Mouse (Mus musculus): ENCODE data around the gene Capn7. TPM values are rescaled to one million over a fixed set of nuclear protein-coding genes. Genes with fewer than 3 reads are reported as not detected.

Gene Capn7
- polyA plus RNA-seq, 1 experiment from 2014 or later = 38.5 TPM

- Histone ChIP-seq H3K9me3 (replicated peaks; ENCODE audit: control insufficient read depth, low read length) (no peaks in the 10 kb centered on the region), H3K4me3 (ENCODE audit: low read depth, low read length) (no peak overlapping the region), H3K4me1 (ENCODE audit: control insufficient read depth, insufficient read depth, low read length) (no peaks in the 10 kb centered on the region), H3K4me2 (ENCODE audit: low read depth, low read length) (no peak overlapping the region), H3K27ac (replicated peaks; ENCODE audit: low read depth, low read length) (no peak overlapping the region), H3K27me3 (ENCODE audit: control insufficient read depth, insufficient read depth, low read length) (no peaks in the 10 kb centered on the region), H3K36me3 (replicated peaks; ENCODE audit: control insufficient read depth, insufficient read depth, low read depth, low read length) (no peaks in the 10 kb centered on the region; the same call in none of the 2 replicates), H3K9ac (replicated peaks; ENCODE audit: low read length) (no peak overlapping the region)
- DNase-seq (ENCODE audit: low spot score) (no peak), ATAC-seq (replicated peaks; ENCODE audit: insufficient number of reproducible peaks, low FRiP score, low TSS enrichment, low read depth) (no peak)
- WGBS = 64% methylated on average over 3 of the region's 3 CpGs
Observed at GRCm38 (mm10) chr14:31399271-31399670, 62.8 kb downstream of the Capn7 start.

GRCm38 (mm10) chr14:31400246-31400645, 63.8 kb downstream of the Capn7 start:
- H3K9ac ChIP-seq (replicated peaks; ENCODE audit: low read length) = no peak overlapping the region
- H3K4me3 ChIP-seq (ENCODE audit: low read depth, low read length) = no peak overlapping the region
- no peaks in the 10 kb centered on the region for H3K27me3 ChIP-seq (ENCODE audit: control insufficient read depth, insufficient read depth, low read length)
- 78% methylated on average over 7 of the region's 7 CpGs for WGBS
- no peak overlapping the region for H3K27ac ChIP-seq (replicated peaks; ENCODE audit: low read depth, low read length)
- no peak for DNase-seq (ENCODE audit: low spot score)
- H3K4me2 ChIP-seq (ENCODE audit: low read depth, low read length) = no peak overlapping the region
- H3K4me1 ChIP-seq (ENCODE audit: control insufficient read depth, insufficient read depth, low read length) = no peaks in the 10 kb centered on the region
- no peak for ATAC-seq (replicated peaks; ENCODE audit: insufficient number of reproducible peaks, low FRiP score, low TSS enrichment, low read depth)
- H3K9me3 ChIP-seq (replicated peaks; ENCODE audit: control insufficient read depth, low read length) = no peaks in the 10 kb centered on the region
- no peaks in the 10 kb centered on the region; the same call in 1 of the 2 replicates for H3K36me3 ChIP-seq (replicated peaks; ENCODE audit: control insufficient read depth, insufficient read depth, low read depth, low read length)

GRCm38 (mm10) chr14:31400896-31401295, 64.5 kb downstream of the Capn7 start:
- 88% methylated on average over 11 of the region's 11 CpGs for WGBS
- no peak for DNase-seq (ENCODE audit: low spot score)
- Histone ChIP-seq H3K27me3 (ENCODE audit: control insufficient read depth, insufficient read depth, low read length) (no peaks in the 10 kb centered on the region), H3K4me1 (ENCODE audit: control insufficient read depth, insufficient read depth, low read length) (no peaks in the 10 kb centered on the region), H3K27ac (replicated peaks; ENCODE audit: low read depth, low read length) (no peak overlapping the region), H3K9me3 (replicated peaks; ENCODE audit: control insufficient read depth, low read length) (no peaks in the 10 kb centered on the region), H3K36me3 (replicated peaks; ENCODE audit: control insufficient read depth, insufficient read depth, low read depth, low read length) (no peaks in the 10 kb centered on the region; the same call in 1 of the 2 replicates), H3K4me2 (ENCODE audit: low read depth, low read length) (no peak overlapping the region), H3K4me3 (ENCODE audit: low read depth, low read length) (no peak overlapping the region), H3K9ac (replicated peaks; ENCODE audit: low read length) (no peak overlapping the region)
- ATAC-seq (replicated peaks; ENCODE audit: insufficient number of reproducible peaks, low FRiP score, low TSS enrichment, low read depth) = no peak

GRCm38 (mm10) chr14:31401918-31402427, 65.5 kb downstream of the Capn7 start:
- 73% methylated on average over 6 of the region's 6 CpGs for WGBS

GRCm38 (mm10) chr14:31402693-31403092, 66.3 kb downstream of the Capn7 start:
- Histone ChIP-seq H3K4me1 (ENCODE audit: control insufficient read depth, insufficient read depth, low read length) (no peaks in the 10 kb centered on the region), H3K9me3 (replicated peaks; ENCODE audit: control insufficient read depth, low read length) (no peaks in the 10 kb centered on the region), H3K4me3 (ENCODE audit: low read depth, low read length) (no peak overlapping the region), H3K36me3 (replicated peaks; ENCODE audit: control insufficient read depth, insufficient read depth, low read depth, low read length) (no peaks in the 10 kb centered on the region; the same call in 1 of the 2 replicates), H3K27ac (replicated peaks; ENCODE audit: low read depth, low read length) (no peak overlapping the region), H3K27me3 (ENCODE audit: control insufficient read depth, insufficient read depth, low read length) (no peaks in the 10 kb centered on the region), H3K4me2 (ENCODE audit: low read depth, low read length) (no peak overlapping the region), H3K9ac (replicated peaks; ENCODE audit: low read length) (no peak overlapping the region)
- 84% methylated on average over 5 of the region's 5 CpGs for WGBS
- ATAC-seq (replicated peaks; ENCODE audit: insufficient number of reproducible peaks, low FRiP score, low TSS enrichment, low read depth) = no peak
- no peak for DNase-seq (ENCODE audit: low spot score)

More at GRCm38 (mm10) chr14:31401918-31402427, 65.5 kb downstream of the Capn7 start:
- no peaks in the 10 kb centered on the region for H3K27me3 ChIP-seq (ENCODE audit: control insufficient read depth, insufficient read depth, low read length)
- H3K9ac ChIP-seq (replicated peaks; ENCODE audit: low read length) = no peak overlapping the region
- H3K36me3 ChIP-seq (replicated peaks; ENCODE audit: control insufficient read depth, insufficient read depth, low read depth, low read length) = no peaks in the 10 kb centered on the region; the same call in 1 of the 2 replicates
- DNase-seq (ENCODE audit: low spot score) = no peak
- no peak overlapping the region for H3K4me2 ChIP-seq (ENCODE audit: low read depth, low read length)
- H3K4me3 ChIP-seq (ENCODE audit: low read depth, low read length) = no peak overlapping the region
- H3K27ac ChIP-seq (replicated peaks; ENCODE audit: low read depth, low read length) = no peak overlapping the region
- H3K4me1 ChIP-seq (ENCODE audit: control insufficient read depth, insufficient read depth, low read length) = no peaks in the 10 kb centered on the region
- H3K9me3 ChIP-seq (replicated peaks; ENCODE audit: control insufficient read depth, low read length) = no peaks in the 10 kb centered on the region
- no peak for ATAC-seq (replicated peaks; ENCODE audit: insufficient number of reproducible peaks, low FRiP score, low TSS enrichment, low read depth)

GRCm38 (mm10) chr14:31403556-31403955, 67.1 kb downstream of the Capn7 start:
- Histone ChIP-seq H3K4me2 (ENCODE audit: low read depth, low read length) (no peak overlapping the region), H3K9me3 (replicated peaks; ENCODE audit: control insufficient read depth, low read length) (no peaks in the 10 kb centered on the region), H3K9ac (replicated peaks; ENCODE audit: low read length) (no peak overlapping the region), H3K27ac (replicated peaks; ENCODE audit: low read depth, low read length) (no peak overlapping the region), H3K27me3 (ENCODE audit: control insufficient read depth, insufficient read depth, low read length) (no peaks in the 10 kb centered on the region), H3K4me3 (ENCODE audit: low read depth, low read length) (no peak overlapping the region), H3K4me1 (ENCODE audit: control insufficient read depth, insufficient read depth, low read length) (peaks cover 4% of the 10 kb centered on the region; the same call in 1 of the 2 replicates), H3K36me3 (replicated peaks; ENCODE audit: control insufficient read depth, insufficient read depth, low read depth, low read length) (no peaks in the 10 kb centered on the region; the same call in 1 of the 2 replicates)
- 79% methylated on average over 9 of the region's 9 CpGs for WGBS
- DNase-seq (ENCODE audit: low spot score) (no peak), ATAC-seq (replicated peaks; ENCODE audit: insufficient number of reproducible peaks, low FRiP score, low TSS enrichment, low read depth) (no peak)

- Histone ChIP-seq H3K27me3 (ENCODE audit: control insufficient read depth, insufficient read depth, low read length) (no peaks in the 10 kb centered on the region), H3K4me2 (ENCODE audit: low read depth, low read length) (no peak overlapping the region), H3K4me3 (ENCODE audit: low read depth, low read length) (no peak overlapping the region), H3K9me3 (replicated peaks; ENCODE audit: control insufficient read depth, low read length) (no peaks in the 10 kb centered on the region), H3K36me3 (replicated peaks; ENCODE audit: control insufficient read depth, insufficient read depth, low read depth, low read length) (no peaks in the 10 kb centered on the region; the same call in 1 of the 2 replicates), H3K27ac (replicated peaks; ENCODE audit: low read depth, low read length) (no peak overlapping the region), H3K4me1 (ENCODE audit: control insufficient read depth, insufficient read depth, low read length) (peaks cover 4% of the 10 kb centered on the region; the same call in 1 of the 2 replicates), H3K9ac (replicated peaks; ENCODE audit: low read length) (no peak overlapping the region)
- 74% methylated on average over 8 of the region's 8 CpGs for WGBS
- DNase-seq (ENCODE audit: low spot score) (no peak), ATAC-seq (replicated peaks; ENCODE audit: insufficient number of reproducible peaks, low FRiP score, low TSS enrichment, low read depth) (no peak)
Observed at GRCm38 (mm10) chr14:31403995-31404394, 67.6 kb downstream of the Capn7 start.

GRCm38 (mm10) chr14:31404663-31405062, 68.2 kb downstream of the Capn7 start:
- Histone ChIP-seq H3K4me2 (ENCODE audit: low read depth, low read length) (no peak overlapping the region), H3K9ac (replicated peaks; ENCODE audit: low read length) (no peak overlapping the region), H3K27me3 (ENCODE audit: control insufficient read depth, insufficient read depth, low read length) (no peaks in the 10 kb centered on the region), H3K9me3 (replicated peaks; ENCODE audit: control insufficient read depth, low read length) (no peaks in the 10 kb centered on the region), H3K4me1 (ENCODE audit: control insufficient read depth, insufficient read depth, low read length) (peaks cover 4% of the 10 kb centered on the region; the same call in 1 of the 2 replicates), H3K27ac (replicated peaks; ENCODE audit: low read depth, low read length) (no peak overlapping the region), H3K36me3 (replicated peaks; ENCODE audit: control insufficient read depth, insufficient read depth, low read depth, low read length) (no peaks in the 10 kb centered on the region; the same call in 1 of the 2 replicates), H3K4me3 (ENCODE audit: low read depth, low read length) (no peak overlapping the region)
- 93% methylated on average over 4 of the region's 4 CpGs for WGBS
- ATAC-seq (replicated peaks; ENCODE audit: insufficient number of reproducible peaks, low FRiP score, low TSS enrichment, low read depth) (no peak), DNase-seq (ENCODE audit: low spot score) (no peak)
